Mouse (Mus musculus): ENCODE measurements around the gene Rabggta. TPM values are rescaled to one million over a fixed set of nuclear protein-coding genes. Genes with fewer than 3 reads are reported as not detected.

Rabggta gene
- polyA plus RNA-seq, 1 experiment from 2014 or later = 57.0 TPM

- Histone ChIP-seq H3K4me1 (replicated peaks) (no peaks in the 10 kb centered on the region), H3K4me3 (no peak overlapping the region), H3K9me3 (no peaks in the 10 kb centered on the region), H3K36me3 (peaks cover 21% of the 10 kb centered on the region), H3K4me2 (no peak overlapping the region), H3K9ac (no peak overlapping the region), H3K27ac (no peak overlapping the region), H3K27me3 (peaks cover 33% of the 10 kb centered on the region)
- 17% methylated on average over 24 of the region's 25 CpGs for WGBS
- ATAC-seq (ENCODE audit: low FRiP score) = no peak
These were observed 8.9 kb downstream of the Rabggta start for GRCm38 (mm10) chr14:55713007-55713728.

- Histone ChIP-seq H3K27ac (no peak overlapping the region), H3K9ac (no peak overlapping the region), H3K9me3 (no peaks in the 10 kb centered on the region), H3K36me3 (peaks cover 8% of the 10 kb centered on the region), H3K4me3 (no peak overlapping the region), H3K27me3 (peaks cover 33% of the 10 kb centered on the region), H3K4me1 (replicated peaks) (no peaks in the 10 kb centered on the region), H3K4me2 (no peak overlapping the region)
- no peak for ATAC-seq (ENCODE audit: low FRiP score)
- 83% methylated on average over 7 of the region's 7 CpGs for WGBS
These were observed 10.3 kb downstream of the Rabggta start for GRCm38 (mm10) chr14:55711786-55712185.

- Histone ChIP-seq H3K36me3 (no peaks in the 10 kb centered on the region), H3K4me1 (replicated peaks) (no peaks in the 10 kb centered on the region), H3K27ac (no peak overlapping the region), H3K4me3 (no peak overlapping the region), H3K9me3 (no peaks in the 10 kb centered on the region), H3K9ac (no peak overlapping the region), H3K4me2 (no peak overlapping the region), H3K27me3 (peaks cover 33% of the 10 kb centered on the region)
- WGBS = 93% methylated on average over 4 of the region's 4 CpGs
- ATAC-seq (ENCODE audit: low FRiP score) = no peak
These were observed 12.6 kb downstream of the Rabggta start for GRCm38 (mm10) chr14:55709509-55709908.

- no peaks in the 10 kb centered on the region for H3K4me1 ChIP-seq (replicated peaks)
- WGBS = 81% methylated on average over 5 of the region's 5 CpGs
These were observed 14.7 kb downstream of the Rabggta start for GRCm38 (mm10) chr14:55707397-55707796.

GRCm38 (mm10) chr14:55706051-55706600 is 15.9 kb downstream of the Rabggta start:
- H3K4me1 ChIP-seq (replicated peaks) = no peaks in the 10 kb centered on the region
- 90% methylated on average over 8 of the region's 8 CpGs for WGBS
- no peaks in the 10 kb centered on the region for H3K36me3 ChIP-seq
- no peak overlapping the region for H3K27ac ChIP-seq
- no peak overlapping the region for H3K4me2 ChIP-seq
- H3K4me3 ChIP-seq = no peak overlapping the region
- no peaks in the 10 kb centered on the region for H3K9me3 ChIP-seq
- no peak for ATAC-seq (ENCODE audit: low FRiP score)
- no peak overlapping the region for H3K9ac ChIP-seq
- H3K27me3 ChIP-seq = 0 out of 2 replicates have a peak, but pooled peaks cover 3% of the 10 kb centered on the region

More at GRCm38 (mm10) chr14:55707397-55707796, 14.7 kb downstream of the Rabggta start:
- Histone ChIP-seq H3K9ac (no peak overlapping the region), H3K4me3 (no peak overlapping the region), H3K27me3 (peaks cover 14% of the 10 kb centered on the region), H3K4me2 (no peak overlapping the region), H3K9me3 (no peaks in the 10 kb centered on the region), H3K27ac (no peak overlapping the region), H3K36me3 (no peaks in the 10 kb centered on the region)
- no peak for ATAC-seq (ENCODE audit: low FRiP score)

GRCm38 (mm10) chr14:55702761-55703160 is 19.3 kb downstream of the Rabggta start:
- no peak for ATAC-seq (ENCODE audit: low FRiP score)
- Histone ChIP-seq H3K27ac (no peak overlapping the region), H3K9ac (no peak overlapping the region), H3K36me3 (no peaks in the 10 kb centered on the region), H3K4me1 (replicated peaks) (no peaks in the 10 kb centered on the region), H3K4me3 (no peak overlapping the region), H3K27me3 (0 out of 2 replicates have a peak, but pooled peaks cover 9% of the 10 kb centered on the region), H3K4me2 (no peak overlapping the region), H3K9me3 (no peaks in the 10 kb centered on the region)
- 69% methylated on average over 6 of the region's 6 CpGs for WGBS

GRCm38 (mm10) chr14:55701131-55701530 is 20.9 kb downstream of the Rabggta start:
- H3K36me3 ChIP-seq = no peaks in the 10 kb centered on the region
- no peak overlapping the region for H3K9ac ChIP-seq
- WGBS = 73% methylated on average over 9 of the region's 9 CpGs
- no peak overlapping the region for H3K4me3 ChIP-seq
- no peak for ATAC-seq (ENCODE audit: low FRiP score)
- no peak overlapping the region for H3K4me2 ChIP-seq
- 0 out of 2 replicates have a peak, but pooled peaks cover 9% of the 10 kb centered on the region for H3K27me3 ChIP-seq
- H3K27ac ChIP-seq = no peak overlapping the region
- no peaks in the 10 kb centered on the region for H3K9me3 ChIP-seq
- no peaks in the 10 kb centered on the region for H3K4me1 ChIP-seq (replicated peaks)

- H3K9ac ChIP-seq = no peak overlapping the region
- no peaks in the 10 kb centered on the region for H3K36me3 ChIP-seq
- no peak overlapping the region for H3K4me3 ChIP-seq
- no peak for ATAC-seq (ENCODE audit: low FRiP score)
- no peaks in the 10 kb centered on the region for H3K9me3 ChIP-seq
- H3K27ac ChIP-seq = no peak overlapping the region
- no peak overlapping the region for H3K4me2 ChIP-seq
- H3K27me3 ChIP-seq = 0 out of 2 replicates have a peak, but pooled peaks cover 9% of the 10 kb centered on the region
- H3K4me1 ChIP-seq (replicated peaks) = no peaks in the 10 kb centered on the region
- WGBS = 90% methylated on average over 4 of the region's 4 CpGs
These were observed 24.8 kb downstream of the Rabggta start for GRCm38 (mm10) chr14:55697226-55697625.

GRCm38 (mm10) chr14:55689433-55689832 is 32.6 kb downstream of the Rabggta start:
- H3K9ac ChIP-seq = no peak overlapping the region
- no peak overlapping the region for H3K4me3 ChIP-seq
- no peak overlapping the region for H3K4me2 ChIP-seq
- H3K4me1 ChIP-seq (replicated peaks) = no peaks in the 10 kb centered on the region
- H3K27me3 ChIP-seq = peaks cover 4% of the 10 kb centered on the region; the same call in 1 of the 2 replicates
- no peaks in the 10 kb centered on the region for H3K9me3 ChIP-seq
- H3K36me3 ChIP-seq = no peaks in the 10 kb centered on the region
- WGBS = 79% methylated on average over 10 of the region's 10 CpGs
- no peak for ATAC-seq (ENCODE audit: low FRiP score)
- no peak overlapping the region for H3K27ac ChIP-seq

GRCm38 (mm10) chr14:55682118-55682493 is 40.0 kb downstream of the Rabggta start:
- Histone ChIP-seq H3K4me2 (peak overlapping the region; percentile 78), H3K4me3 (peak overlapping the region; percentile 73), H3K27ac (0 out of 2 replicates have a peak overlapping the region, but pooled peaks have one; percentile 74), H3K9ac (peak overlapping the region; percentile 63), H3K4me1 (replicated peaks) (peaks cover 13% of the 10 kb centered on the region), H3K27me3 (peaks cover 4% of the 10 kb centered on the region; the same call in 1 of the 2 replicates), H3K36me3 (peaks cover 31% of the 10 kb centered on the region), H3K9me3 (no peaks in the 10 kb centered on the region)
- ATAC-seq (ENCODE audit: low FRiP score) = no peak; the same call in 1 of the 2 replicates
- WGBS = 16% methylated on average over 3 of the region's 3 CpGs

GRCm38 (mm10) chr14:55681160-55682117 is 40.6 kb downstream of the Rabggta start, which contains the start of gene Tinf2:
TSS of gene Tinf2 (minus strand) at chr14:55681820.
- WGBS = under 1% methylated on average over 65 of the region's 66 CpGs
- peak within 1 kb of the TSS; percentile 73 for H3K4me3 ChIP-seq

GRCm38 (mm10) chr14:55677615-55678014 is 44.4 kb downstream of the Rabggta start:
- H3K27me3 ChIP-seq = no peaks in the 10 kb centered on the region
- no peak overlapping the region for H3K27ac ChIP-seq
- H3K4me2 ChIP-seq = no peak overlapping the region
- WGBS = 86% methylated on average over 4 of the region's 4 CpGs
- peaks cover 50% of the 10 kb centered on the region for H3K36me3 ChIP-seq
- no peak for ATAC-seq (ENCODE audit: low FRiP score)
- no peaks in the 10 kb centered on the region for H3K9me3 ChIP-seq
- H3K4me3 ChIP-seq = no peak overlapping the region
- H3K4me1 ChIP-seq (replicated peaks) = peaks cover 17% of the 10 kb centered on the region
- H3K9ac ChIP-seq = no peak overlapping the region

More at GRCm38 (mm10) chr14:55681160-55682117, 40.6 kb downstream of the Rabggta start, which contains the start of gene Tinf2:
- peak; percentile 99 for ATAC-seq (ENCODE audit: low FRiP score)
- Histone ChIP-seq H3K9ac (peak within 1 kb of the TSS; percentile 81), H3K36me3 (peaks cover 38% of the 10 kb centered on the region), H3K27me3 (peaks cover 4% of the 10 kb centered on the region; the same call in 1 of the 2 replicates), H3K27ac (peak within 1 kb of the TSS; percentile 74), H3K4me1 (replicated peaks) (peaks cover 13% of the 10 kb centered on the region), H3K4me2 (peak within 1 kb of the TSS; percentile 78), H3K9me3 (no peaks in the 10 kb centered on the region)
